Mouse (Mus musculus) gastrocnemius, postnatal 36 days (tissue): ENCODE measurements around the gene Cdk8. TPM values are rescaled to one million over a fixed set of nuclear protein-coding genes. Genes with fewer than 3 reads are reported as not detected.
A peak's percentile ranks its signal among the peaks of the same experiment; 100 is the strongest.
"Not testable (repeated sequence)": the region's sequence is repeated elsewhere in the genome, so short reads cannot be mapped to it uniquely, and the experiment has no call there.

Experiments
- DNase-seq, 2 experiments: peaks; one replicate each; pipeline ENCODE4 v3.0.0; 2022
- intact Hi-C: fragments of 180-260 bp; cut with DNase I; formaldehyde crosslinking; loops from one replicate; pipeline ENCODE4 v1.15.1; 2025
- long read RNA-seq, 2 experiments: library from polyadenylated mRNA; stranded (forward); transcript quantifications; one replicate each; pipeline ENCODE4 v2.0.0; 2021
- total RNA-seq, 2 experiments: library from RNA; stranded (reverse); gene quantifications; 2 replicates each; pipeline ENCODE4 v1.2.3; 2021

The Cdk8 gene
- total RNA-seq, result 10 to 100 TPM; 15.4 to 16.7 TPM
- long read RNA-seq, experiment 1, partial matches to known transcripts, result 0 of 35 reads
- long read RNA-seq, experiment 1, other reads (novel, unspliced or antisense), result 35 of 35 reads
- long read RNA-seq, experiment 2, partial matches to known transcripts, result 1 of 26 reads
- long read RNA-seq, experiment 2, other reads (novel, unspliced or antisense), result 23 of 26 reads

DNA sequence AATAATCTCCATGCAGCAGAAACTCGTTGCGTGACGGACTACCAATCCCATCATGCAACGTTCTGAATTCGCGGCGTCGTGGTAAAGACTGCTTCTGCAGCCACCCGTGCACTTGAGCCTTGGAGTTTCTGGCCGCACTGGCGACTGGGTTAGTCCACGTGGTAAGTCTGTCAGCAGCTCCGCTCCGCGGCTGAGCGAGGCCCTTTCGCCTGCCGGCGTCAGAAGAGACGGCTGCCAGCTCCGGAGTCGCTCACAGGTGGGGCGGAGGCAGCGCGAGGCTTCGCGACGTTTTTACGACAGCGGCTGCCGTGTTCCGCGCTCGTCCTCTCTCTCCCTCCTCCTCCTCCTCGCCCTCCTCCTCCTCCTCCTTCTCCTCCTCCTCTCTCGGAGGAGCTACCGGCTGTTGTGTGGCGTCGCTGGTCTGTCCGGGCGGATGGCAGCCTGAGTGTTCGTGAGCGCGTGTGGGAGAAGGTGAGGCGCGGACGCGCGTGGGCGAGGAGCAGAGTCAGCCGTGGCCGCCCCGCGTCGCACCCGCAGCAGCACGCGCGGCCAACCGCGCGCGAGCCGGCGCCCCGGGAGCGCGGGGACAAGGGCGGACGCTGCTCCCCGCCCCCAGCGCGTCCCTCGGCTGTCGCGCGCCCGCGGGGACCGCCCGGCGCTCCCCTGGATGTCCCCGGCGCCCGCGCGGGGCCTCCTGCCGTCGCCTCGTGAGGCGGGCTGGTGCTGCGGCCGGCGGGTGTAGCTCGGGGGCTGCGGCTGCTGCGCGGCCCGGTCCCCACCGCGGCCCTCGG lies at the start of gene Cdk8:
Cdk8 (plus strand) TSS at position 367 of the 791 bp plus-strand sequence.
- intact Hi-C loops, result no loop called here
- DNase-seq, result peak; percentile 84 to 88

DNA sequence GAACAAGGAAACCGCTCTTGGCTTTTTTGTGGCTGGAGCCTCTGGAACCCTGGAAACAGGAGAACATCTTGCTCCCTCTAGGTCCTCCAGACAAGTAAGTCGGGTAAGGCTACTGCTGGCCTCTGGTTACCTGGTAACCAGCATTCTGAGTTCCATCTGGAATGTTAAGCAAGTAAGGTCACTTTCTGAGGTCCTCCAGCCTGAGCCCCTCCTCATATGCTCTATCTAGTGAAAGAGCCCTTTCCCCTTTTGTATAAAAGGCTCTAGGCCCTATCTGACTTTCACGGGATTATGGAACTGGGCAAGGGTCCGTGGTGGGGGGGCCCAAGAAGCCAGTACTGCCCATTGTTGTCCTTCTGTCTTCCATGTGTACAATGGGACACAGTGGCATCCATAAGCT lies 45.8 kb upstream of the Cdk8 start, which contains the start of gene 1700001J03Rik:
1700001J03Rik (minus strand) TSS at position 101 of the 400 bp plus-strand sequence.
- intact Hi-C loops, result loop anchor here (10.0 kb wide), 1 partner anchor 240 kb away; no protein-coding TSS in a partner anchor
- not testable (repeated sequence) for DNase-seq

DNA sequence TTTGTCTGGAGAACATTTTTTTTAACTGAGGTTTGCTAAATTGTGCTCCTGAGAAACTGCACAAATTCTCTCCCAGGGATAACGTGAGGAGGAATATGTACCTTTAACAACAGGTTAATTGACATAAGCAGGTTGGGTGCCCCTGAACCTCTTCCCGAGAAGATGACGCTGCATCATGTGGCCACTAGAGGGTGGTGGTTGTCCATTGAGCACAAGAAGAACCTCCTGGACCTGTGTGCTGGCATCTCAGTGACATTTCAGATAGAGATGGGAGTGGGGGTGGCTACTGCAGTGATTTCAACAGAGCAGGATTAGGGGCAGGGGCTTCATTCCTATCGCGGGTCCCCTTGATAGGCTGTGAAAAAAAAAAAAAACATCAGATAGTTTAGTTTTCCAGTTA lies 43.6 kb upstream of the Cdk8 start:
- DNase-seq, result peak; percentile 48 to 50
- intact Hi-C loops, result loop anchor here (2.0 to 10.0 kb wide), 2 partner anchors 115 to 237 kb away; no protein-coding TSS in a partner anchor

DNA sequence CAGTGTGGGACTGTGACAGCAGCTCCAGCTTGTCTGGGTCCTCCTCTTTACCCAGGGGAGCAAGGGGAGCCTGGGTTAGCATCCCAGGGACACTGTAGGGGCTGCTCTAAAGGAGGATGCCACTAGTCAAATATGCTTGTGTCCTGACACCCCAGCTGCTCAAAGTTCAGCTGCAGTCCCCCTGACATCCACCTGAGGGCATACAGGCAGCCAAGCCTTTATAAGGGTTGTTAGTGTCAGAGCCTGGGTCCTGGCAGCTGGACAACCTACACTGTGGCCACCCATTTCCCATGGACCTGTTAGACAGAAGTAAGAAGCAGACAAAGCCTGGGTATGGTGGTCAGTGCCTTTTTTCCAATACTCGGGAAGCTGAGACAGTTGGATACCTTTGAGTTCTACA lies 42.9 kb upstream of the Cdk8 start:
- DNase-seq, result no peak
- intact Hi-C loops, result loop anchor here (10.0 kb wide), 1 partner anchor 237 kb away; no protein-coding TSS in a partner anchor

DNA sequence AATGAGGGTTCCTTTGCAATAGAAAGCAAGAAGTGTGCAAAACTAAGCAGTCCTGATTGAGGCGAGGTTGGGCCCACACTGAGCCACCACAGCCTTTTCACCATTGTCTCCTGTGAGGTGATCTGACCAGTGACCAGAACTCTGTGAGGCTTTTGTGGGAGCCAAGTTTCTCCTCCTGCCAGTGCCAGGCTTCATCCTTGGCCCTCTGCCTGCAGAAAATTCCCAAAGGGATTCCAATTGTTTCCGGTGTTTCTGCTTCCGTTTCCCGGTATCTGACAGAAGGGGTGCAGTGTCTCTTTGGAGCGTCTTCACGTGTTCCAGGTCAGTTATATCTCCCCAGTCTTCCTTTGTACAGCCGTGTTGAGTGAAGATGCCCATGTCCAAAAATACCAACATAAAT lies 42.3 kb upstream of the Cdk8 start:
- intact Hi-C loops, result loop anchor here (10.0 kb wide), 1 partner anchor 236 kb away; no protein-coding TSS in a partner anchor
- DNase-seq, result no peak

DNA sequence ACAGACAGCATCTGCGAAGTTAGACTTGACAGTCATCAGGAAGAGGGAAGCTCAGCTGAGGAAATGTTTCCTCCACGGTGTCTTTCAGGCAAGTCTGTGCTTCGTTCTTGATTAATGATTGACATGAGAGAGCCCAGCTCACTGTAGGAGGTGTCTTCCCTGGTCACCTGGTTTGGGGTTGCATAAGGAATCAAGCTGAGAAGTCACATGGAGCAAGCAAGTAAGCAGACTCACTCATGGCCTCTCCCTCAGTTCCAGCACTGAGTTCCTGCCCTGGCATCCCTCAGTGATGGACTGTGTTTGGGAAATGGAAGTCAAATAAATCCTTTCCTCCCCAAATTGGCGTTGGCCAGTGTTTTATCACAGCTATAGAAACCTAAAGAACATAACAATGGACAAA lies 40.9 kb upstream of the Cdk8 start:
- DNase-seq, result no peak
- intact Hi-C loops, result no loop called here

DNA sequence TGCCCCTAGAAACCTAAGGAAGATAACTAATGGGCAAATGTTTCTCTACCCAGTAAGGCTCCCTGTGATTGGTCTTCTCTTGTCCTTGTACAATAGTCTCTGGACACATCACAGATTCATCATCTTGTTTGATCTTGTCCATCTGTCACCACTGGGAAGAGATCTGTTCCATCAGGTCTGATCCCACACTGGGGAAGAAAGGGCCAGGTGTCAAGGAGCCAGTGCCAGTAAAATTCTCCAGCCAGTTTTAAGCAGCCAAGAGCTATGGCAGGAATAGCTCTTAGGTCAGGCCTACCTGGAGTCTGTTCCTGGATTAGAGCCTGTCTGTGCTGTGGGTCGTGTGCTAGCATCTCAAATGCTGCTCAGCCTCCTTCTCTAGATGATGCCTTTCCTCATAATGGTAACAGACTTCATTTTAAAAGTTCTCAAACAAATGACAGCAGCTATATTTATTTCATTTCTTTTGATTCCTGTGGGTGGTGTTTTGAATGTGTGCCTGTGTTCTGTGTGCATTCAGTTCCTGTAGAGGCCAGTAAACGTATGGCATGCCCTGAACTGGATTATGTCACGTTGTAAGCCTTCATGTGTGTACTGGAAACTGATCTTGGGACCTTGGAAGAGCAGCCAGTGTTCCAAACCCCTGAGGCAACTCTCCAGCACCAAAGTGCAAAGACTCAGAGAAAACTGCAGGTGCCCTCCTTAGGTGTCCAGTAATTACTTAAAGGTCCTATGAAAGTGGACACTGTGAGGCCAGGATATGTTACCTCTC lies 40.3 kb upstream of the Cdk8 start:
- intact Hi-C loops, result no loop called here
- DNase-seq, result no peak

DNA sequence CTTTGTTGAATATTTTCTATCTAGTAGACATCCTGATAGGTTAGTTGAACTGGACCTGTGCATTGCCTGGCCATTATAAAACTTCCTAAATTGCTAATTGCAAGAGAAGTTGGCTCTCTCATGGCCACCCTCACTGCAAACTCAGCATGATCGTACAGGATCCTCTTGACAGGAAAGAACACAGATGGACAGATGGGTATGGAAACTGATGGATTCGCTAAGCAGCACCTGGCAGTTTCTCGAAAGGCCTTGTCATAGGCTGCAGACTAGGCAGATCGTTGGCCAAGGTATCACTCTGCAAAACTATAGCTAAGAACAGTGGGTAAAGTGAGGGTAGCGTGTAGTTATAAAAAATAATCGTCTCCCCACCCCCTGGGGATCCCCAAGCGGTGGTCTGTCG lies 37.7 kb upstream of the Cdk8 start:
- no peak for DNase-seq
- intact Hi-C loops, result no loop called here

DNA sequence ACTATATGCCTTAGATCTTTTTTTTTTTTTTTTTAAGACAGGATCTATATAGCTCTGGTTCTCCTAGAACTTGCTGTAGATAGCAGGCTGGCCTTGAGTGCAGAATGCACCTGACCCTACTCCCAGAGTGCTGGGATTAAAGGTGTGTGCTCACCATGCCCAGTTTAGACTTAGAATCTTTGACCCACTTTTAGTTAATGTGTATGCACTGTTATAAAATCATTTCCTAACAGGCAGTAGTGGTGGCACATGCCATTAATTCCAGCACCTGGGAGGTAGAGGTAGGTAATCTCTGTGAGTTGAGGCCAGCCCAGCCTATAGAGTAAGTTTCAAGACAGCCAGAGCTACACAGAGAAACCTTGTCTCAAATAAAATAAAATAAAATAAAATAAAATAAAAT lies 32.0 kb upstream of the Cdk8 start:
- DNase-seq, result no peak
- intact Hi-C loops, result no loop called here

DNA sequence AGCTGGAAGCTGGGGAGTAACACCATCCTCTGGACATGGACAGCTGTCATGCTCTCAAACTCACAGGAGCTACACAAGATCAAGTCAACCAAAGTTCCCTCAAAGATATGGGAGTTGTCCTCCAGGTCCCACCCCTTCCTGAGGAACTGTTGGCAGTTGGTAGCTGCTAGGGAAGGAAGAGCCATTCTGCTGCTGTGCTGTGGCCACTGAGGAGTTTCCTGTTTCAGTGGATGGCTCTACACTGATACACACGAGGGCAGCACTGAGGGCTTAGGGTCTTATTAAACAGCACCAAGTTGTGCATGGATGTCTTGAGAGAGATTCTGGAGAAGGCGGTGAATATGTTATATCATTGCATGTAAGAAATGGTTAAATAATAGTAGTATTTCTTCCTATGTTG lies 31.5 kb upstream of the Cdk8 start:
- intact Hi-C loops, result no loop called here
- DNase-seq, result no peak

DNA sequence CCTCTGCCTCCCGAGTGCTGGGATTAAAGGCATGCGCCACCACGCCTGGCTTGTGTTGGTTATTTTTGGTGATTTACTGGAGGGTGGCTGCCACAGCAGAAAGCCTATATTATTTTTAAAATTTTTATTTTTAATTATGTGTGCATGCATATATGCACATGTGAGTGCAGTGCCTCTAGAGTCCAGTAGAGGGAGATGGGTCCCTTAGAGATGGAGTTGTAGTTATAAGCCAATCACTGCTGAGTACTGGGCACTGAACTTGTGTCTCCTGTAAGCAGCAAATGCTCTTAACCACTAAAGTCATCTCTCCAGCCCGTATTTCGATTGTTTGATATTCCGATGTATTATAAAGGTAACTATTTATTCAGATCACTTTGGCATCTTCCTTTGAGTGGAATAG lies 30.4 kb upstream of the Cdk8 start:
- intact Hi-C loops, result no loop called here
- no peak for DNase-seq

DNA sequence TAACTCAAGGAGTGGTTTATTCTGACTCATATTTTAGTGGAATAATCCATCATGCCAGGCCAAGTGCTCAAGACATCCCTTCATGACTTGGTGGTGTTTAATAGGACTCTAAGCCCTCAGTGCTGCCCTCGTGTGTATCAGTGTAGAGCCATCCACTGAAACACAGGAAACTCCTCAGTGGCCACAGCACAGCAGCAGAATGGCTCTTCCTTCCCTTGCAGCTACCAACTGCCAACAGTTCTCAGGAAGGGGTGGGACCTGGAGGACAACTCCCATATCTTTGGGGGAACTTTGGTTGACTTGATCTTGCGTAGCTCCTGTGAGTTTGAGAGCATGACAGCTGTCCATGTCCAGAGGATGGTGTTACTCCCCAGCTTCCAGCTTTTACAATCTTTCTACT lies 27.1 kb upstream of the Cdk8 start:
- intact Hi-C loops, result no loop called here
- DNase-seq, result no peak

DNA sequence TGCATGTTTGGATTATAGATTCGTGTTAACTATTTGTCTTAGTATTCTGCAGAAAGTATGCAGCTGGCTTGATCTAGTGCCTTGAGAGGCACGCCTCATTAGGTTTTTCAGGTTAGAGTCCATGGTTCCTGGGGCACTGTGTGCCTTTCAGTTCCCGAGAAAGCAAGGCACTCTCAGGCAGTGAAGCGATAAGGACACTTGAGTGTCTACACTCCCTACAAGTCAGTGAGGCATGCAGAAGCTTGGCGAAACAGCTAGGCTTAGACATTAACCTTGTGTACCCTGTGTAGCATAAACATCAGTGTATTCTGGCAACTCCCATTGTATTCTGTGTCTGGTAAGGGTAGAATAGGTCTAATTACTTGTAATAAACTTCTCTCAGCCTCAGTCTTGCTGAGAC lies 25.5 kb upstream of the Cdk8 start:
- intact Hi-C loops, result no loop called here
- DNase-seq, result no peak

DNA sequence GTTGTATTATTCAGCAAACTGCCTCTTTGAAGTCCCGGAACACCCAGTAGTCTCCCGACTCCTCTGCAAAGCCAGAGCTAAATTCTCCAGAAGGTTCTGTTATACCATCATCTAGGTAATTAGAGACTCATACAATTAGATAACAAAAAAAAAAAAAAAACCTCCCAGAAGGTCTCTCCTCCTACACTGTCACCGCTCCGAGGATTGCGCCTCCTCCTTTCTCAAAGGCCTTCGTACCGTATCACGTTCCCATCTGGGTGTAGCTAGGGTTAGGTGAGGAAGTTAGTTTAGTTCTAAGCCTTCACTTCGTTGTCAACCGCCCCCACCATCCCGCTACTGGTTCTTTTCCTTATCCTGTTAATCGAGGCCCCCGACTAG lies 10.5 kb upstream of the Cdk8 start:
- intact Hi-C loops, result loop anchor here (10.0 kb wide), 1 partner anchor 574 kb away; the partner anchor contains the start of gene Usp12
- DNase-seq, result no peak

DNA sequence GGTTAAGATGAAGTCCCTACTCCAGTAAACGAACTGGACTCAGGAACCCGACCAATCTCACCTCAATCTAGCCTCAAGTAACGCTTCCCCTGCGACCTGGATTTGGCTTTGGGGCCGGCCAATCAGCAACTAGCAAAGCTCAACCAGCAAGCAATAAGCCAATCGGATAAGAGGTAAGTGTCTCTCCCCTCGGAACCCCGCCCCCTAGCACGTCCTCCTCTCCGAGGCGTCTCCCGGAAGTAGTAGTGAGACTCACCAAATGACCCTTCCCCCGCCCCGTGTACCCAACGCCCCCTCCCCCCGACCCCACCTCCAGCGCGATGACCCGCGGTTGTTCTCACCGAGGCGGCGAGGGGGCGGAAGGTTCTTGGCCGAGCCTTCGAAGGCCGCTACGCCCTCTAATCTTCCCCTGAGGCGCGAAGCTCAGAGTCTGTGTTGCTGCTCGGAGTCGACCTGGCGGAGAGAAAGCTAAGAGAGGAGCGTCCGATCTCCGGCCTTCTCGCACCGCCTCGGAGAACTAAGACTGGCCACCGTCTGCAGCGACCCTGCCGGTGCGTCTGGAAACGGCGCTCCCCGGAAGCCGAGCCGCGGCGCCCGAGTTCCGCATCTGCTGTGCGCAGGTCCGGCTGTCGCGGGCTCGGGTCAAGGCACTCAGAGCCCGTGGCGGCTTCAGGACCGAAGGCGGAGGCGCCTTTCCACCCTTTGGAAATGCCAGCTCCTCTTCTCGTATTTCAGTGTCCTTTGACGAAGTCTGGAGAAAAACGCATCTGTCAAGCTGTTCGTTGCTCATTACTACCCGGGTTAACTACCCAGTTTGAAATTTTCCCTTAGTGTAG lies 9.9 kb upstream of the Cdk8 start, which contains the start of gene Rnf6:
Rnf6 (minus strand) TSS at position 677 of the 836 bp plus-strand sequence.
- DNase-seq, result peak; percentile 84 to 94
- intact Hi-C loops, result loop anchor here (10.0 kb wide), 1 partner anchor 574 kb away; the partner anchor contains the start of gene Usp12

DNA sequence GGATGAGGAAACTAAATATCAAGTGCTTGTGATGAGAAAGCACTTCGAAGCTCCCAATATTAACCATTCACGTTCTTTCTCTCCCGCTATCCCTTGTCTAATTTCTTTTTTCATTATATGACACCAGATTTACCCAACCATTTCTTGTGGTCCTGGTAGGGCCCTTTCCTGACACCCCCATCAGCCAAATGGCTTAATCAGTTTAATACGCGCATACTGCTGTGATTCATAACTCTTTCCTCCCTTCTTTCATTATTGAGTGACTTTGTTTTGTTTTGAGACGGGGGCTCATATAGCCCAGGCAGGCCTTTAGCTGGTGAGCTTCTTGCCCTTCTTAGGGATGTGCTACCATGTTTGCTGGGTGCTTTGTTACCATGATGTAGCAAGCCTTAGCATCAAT lies 9.3 kb upstream of the Cdk8 start:
- DNase-seq, result no peak
- intact Hi-C loops, result loop anchor here (10.0 kb wide), 1 partner anchor 573 kb away; the partner anchor contains the start of gene Usp12

DNA sequence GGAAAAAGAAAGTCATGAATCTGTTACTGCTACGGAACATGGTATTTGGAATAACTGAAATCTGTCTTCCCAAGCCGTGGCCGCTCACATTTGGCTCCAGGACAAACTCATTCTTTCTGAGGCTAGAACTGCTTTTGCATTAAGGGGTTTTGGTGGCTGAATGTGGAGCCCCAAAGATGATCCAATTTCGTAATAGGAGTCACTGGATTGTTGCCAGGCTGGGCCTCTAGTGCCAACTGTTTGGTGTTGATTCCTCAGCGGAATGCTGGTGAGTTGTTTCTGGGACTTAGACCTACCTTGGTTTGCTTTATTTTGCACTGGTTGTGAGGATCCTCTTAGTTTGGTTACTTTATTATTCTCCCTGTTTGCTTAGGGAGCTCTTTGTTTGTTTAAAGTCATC lies 7.2 kb upstream of the Cdk8 start:
- DNase-seq, result no peak
- intact Hi-C loops, result loop anchor here (10.0 kb wide), 1 partner anchor 571 kb away; the partner anchor contains the start of gene Usp12

DNA sequence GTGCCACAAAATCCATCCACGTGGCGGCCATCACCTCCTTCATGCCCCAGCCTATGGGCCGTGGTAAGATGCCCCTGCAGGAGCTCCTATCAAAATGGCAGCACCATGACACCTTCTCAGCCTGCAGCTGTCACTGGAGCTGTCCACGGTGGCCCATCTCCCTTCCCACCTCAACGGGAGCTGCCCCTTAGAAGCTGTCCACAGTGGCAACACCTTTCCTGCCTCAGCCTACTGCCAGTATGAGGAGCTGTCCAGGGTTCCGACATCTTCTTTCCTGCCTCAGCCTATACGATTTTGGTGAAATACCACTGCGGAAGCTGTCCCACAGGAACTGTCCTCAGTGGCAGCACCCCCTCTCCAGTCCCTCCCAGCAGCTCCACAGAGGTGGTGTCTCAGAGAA lies 3.5 kb upstream of the Cdk8 start:
- intact Hi-C loops, result loop anchor here (5.0 to 10.0 kb wide), 2 partner anchors 60 to 567 kb away; partner anchors contain the start of gene Usp12
- no peak for DNase-seq

DNA sequence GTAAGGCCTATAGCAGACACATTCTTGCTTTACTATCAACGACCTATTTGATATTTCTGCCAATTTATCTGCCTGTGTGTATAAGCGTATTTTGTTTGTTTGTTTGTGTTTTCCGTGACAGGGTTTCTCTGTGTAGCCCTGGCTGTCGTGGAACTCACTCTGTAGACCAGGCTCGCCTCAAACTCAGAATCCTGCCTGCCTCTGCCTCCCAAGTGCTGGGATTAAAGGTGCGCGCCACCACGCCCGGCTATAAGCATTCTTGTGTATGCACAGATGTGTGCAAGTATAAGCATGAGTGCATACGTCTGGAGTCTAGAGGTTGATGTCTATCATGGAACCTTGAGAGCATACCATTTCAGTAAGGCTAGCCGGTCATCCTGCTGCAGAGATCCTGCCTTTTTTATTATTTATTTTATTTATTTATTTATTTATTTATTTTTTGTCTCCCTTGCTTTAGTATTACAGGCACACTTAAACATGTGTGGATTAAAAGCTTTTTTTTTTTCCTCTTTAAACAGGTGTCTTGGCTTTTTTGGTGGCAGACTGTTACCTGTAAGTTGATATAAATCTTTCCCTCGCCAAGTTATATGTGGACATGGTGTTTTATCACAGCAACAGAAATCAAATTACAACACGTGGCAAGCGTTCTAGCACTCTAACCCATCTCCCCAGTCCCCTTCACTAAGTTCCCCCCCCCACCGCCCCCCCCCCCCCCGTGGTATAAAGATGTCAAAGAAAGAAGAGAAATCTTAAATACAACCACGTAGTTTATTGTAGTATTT lies 970 bp upstream of the Cdk8 start:
- no peak for DNase-seq
- intact Hi-C loops, result loop anchor here (5.0 to 10.0 kb wide), 2 partner anchors 57 to 565 kb away; partner anchors contain the start of gene Usp12
